Mouse (Mus musculus) heart, adult 8-10 months (tissue): Measurements from ENCODE around the gene Arhgap44. TPM values are rescaled to one million over a fixed set of nuclear protein-coding genes. Genes with fewer than 3 reads are reported as not detected.

Source experiments
- DNase-seq: peaks from one replicate; pipeline ENCODE4 v3.0.0; 2022; ENCODE audit warnings: low spot score
- total RNA-seq, 4 experiments: library from RNA; stranded (reverse); gene quantifications; 2 replicates each; pipeline ENCODE4 v1.2.4; 2022

Gene Arhgap44
- total RNA-seq = 10 to 100 TPM; 24.4 to 26.0 (median 25.2) TPM

DNA sequence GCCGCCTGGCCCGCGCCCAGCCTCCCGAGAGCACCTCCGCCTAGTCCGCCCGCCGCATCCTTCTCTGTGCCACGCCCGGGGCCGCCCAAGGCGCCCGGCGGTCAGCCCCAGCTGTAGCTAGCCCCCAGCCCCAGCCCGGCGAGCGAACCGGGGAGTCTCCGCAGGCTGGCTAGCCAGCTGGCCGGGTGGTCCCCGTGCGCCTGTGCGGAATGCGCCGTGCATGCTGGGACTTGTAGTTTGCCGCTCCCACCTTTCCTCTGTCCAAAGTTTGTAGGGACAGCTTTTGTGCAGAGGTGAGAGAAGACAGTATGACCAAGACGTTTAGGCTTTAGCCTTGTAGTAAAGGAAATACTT lies at the start of gene Arhgap44:
Gene Arhgap44 (minus strand): TSS at position 195 of the 354 bp plus-strand sequence.
- DNase-seq = peak; percentile 42

DNA sequence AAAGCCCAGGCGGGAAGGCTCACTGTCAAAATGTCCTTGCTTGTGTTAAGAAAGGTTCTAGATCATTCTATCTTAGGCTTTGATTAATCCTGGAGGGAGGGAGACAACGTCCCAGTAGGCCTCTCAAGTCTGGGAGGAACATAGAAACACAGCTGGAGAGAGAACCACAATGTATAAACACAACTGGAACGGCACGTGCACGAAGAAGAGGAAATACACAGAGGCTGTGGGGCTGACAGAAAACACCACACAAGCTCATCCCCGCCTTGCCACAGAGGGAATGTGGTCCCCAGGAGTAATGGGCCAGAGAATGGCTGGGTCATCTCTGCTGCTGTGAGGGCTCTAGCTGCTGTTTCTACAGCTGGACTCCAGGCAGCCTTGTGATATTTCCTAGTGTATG lies 48.9 kb upstream of the Arhgap44 start:
- DNase-seq = no peak

GRCm38 (mm10) chr11:65209441-65209840 lies 46.7 kb upstream of the Arhgap44 start:
- DNase-seq = peak; percentile 75

DNA sequence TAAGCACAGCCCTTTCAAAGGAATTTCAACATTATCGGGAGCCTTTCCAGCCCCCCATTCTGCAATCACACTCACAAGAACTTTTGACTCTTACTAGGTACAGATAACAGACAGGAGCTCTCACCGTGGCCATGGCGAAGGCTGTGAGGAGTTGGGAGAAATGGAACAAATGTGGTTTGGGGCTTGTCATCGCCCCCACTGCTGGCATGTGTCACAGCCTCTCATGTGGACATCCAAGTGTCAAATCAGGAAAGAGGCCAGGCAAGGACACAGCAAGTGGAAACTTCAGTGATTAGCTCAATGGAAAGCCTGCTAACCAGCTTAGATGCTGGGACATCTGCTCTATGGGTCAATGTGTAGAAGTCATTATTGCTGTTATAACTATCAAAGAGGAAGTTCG lies 42.5 kb upstream of the Arhgap44 start:
- DNase-seq = peak; percentile 69

- DNase-seq = no peak
Observed at GRCm38 (mm10) chr11:65204651-65205050, 41.9 kb upstream of the Arhgap44 start.

- no peak for DNase-seq
Observed at GRCm38 (mm10) chr11:65203020-65203419, 40.3 kb upstream of the Arhgap44 start.

- DNase-seq = no peak
Observed at GRCm38 (mm10) chr11:65202236-65202635, 39.5 kb upstream of the Arhgap44 start.

GRCm38 (mm10) chr11:65198026-65198425 lies 35.3 kb upstream of the Arhgap44 start:
- no peak for DNase-seq

DNA sequence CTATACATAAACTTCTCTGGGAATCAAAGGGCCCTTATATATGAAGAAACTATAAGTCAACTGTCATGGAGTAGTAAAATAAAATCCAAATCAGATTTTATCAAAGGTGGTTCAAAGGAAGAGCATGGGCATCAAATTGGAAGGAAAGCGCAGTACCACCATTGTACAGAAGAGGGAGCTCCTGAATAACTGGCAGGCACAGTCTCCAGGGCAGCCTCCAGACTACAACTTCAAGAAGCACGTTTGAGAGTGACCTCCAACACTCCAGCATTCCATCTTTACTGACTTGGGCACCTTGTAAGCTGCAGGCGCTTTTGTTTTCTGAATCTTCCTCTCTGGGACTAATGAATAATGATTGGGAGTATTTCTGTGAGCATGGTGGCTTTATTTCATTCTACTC lies 34.5 kb upstream of the Arhgap44 start:
- peak; percentile 58 for DNase-seq

GRCm38 (mm10) chr11:65186974-65187373 lies 24.2 kb upstream of the Arhgap44 start:
- DNase-seq = no peak

DNA sequence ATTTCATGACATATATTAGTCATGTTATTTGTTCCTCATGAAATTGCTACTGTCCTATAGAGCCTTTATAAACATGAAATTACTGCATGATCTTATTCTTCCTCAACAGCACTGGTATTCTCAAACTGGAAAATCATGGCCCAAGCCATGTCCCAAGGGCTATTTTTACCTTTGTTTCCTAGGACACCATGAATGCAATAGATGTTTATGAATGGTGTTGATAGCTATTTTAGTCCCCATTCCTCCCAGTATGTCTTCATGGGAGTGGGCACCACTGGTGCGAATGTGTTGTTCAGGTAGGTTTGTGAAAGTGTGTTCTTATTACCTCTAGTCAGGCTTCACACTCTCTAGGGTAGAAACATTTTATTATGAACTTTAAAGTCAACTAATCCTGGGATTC lies 22.4 kb upstream of the Arhgap44 start:
- DNase-seq = no peak

DNA sequence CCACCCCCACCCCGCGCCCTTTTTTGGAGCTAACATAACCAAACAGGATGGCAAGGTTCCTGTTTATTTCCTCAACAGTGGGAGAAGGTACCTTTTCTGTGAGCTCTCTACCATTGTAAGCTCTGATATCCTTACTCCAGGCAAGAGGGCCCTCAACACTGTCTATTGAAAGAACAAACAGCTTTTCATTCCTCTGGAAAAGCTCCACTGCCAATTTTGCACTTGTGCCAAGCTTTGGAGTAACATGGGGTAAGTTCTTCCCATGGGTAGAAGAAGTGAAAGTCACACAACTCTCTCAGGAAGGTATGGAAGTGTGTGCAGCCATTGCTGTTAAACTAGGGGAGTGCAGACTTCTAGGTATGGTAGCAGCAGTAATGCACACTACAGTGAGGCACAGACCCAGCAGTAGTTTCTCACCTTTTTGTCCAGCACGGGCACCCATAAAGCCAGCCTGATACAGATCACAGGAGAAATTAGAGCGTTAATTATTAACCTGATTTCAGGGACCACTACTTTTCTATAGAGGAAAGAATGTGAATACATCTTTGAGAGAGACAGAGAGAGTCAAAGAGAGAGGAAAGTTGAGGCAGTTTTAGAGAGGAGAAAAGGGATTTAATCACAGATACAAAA lies 7.5 kb upstream of the Arhgap44 start:
- no peak for DNase-seq

DNA sequence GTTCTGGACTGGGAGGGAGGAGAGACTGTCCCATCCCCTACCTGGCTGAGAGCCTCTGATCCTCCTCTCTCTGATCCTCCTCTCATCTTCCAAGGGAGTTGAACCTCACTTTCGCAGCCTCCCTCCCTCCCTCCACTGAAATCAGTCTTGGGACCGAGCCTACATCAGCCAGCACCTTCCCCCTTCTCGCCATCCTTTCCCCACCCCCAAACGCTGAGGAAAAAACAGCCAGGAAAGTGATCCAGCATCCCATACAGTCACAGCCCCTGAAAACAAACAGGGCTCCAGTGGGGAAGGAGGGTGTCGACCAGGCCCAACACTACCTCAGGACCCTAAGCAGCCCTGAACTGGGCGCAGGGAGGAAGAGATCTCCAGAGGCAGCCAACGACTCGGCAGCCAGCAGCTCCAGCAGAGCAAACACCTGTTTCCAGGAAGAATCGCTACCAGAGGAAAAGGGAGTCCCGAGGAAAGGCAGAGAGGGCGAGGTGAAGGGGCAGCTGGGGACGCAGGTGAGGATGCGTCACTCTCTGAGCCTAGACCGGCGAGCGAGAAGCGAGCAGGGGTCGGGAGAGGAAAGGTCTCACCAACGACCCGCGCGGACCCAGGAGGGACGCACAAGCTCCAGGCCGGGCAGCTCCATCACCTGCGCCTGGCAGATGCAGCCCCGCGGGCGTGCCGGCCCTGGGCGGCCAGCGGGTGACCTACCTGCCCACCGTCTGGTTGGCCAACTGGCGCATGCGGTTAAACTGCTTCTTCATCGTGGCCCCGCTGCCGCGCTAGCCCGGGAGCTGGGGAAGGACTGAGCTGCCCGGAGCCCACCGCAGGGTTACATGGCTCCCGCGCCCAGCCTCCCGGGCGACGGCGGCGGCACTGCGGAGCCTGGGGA lies 637 bp downstream of the Arhgap44 start:
- no peak for DNase-seq

GRCm38 (mm10) chr11:65160991-65161880 lies 1.5 kb downstream of the Arhgap44 start:
- no peak for DNase-seq

DNA sequence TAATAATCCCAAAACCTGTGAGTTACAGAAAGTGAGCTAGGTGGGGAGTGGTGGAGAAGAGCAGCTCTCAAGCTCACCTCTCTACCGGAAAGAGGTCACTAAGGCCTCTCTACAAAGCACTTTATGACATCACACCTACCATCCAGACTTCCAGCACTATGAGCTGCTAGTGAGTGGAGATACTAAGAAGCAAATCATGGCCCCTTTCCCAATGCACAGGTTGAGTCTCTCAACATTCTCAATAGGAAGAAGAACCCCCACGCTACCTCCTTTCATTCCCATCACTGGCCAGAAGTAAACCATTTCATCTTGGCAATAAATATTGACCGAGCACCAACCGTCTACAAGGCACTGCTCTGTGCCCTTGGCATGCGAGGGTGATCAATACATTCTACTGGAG lies 3.0 kb downstream of the Arhgap44 start, which contains the start of gene 1700086D15Rik:
Gene 1700086D15Rik (minus strand): TSS at position 101 of the 400 bp plus-strand sequence.
- no peak for DNase-seq

DNA sequence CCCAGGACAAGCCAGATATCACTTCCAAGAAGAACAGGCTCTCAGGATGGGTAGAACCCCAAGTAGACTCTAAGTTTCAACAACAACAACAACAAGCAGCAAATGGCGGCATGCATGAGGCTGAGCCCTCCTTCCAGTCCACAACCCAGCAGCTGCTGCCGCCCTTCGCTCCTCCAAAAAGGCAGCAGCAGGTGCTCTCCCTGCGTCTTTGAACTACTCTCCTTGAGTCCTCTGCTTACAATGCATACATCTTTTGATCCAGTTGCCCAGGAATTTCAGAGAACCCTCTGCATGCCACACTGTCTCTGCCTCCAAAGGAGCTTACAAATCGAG lies 4.1 kb downstream of the Arhgap44 start:
- no peak for DNase-seq

DNA sequence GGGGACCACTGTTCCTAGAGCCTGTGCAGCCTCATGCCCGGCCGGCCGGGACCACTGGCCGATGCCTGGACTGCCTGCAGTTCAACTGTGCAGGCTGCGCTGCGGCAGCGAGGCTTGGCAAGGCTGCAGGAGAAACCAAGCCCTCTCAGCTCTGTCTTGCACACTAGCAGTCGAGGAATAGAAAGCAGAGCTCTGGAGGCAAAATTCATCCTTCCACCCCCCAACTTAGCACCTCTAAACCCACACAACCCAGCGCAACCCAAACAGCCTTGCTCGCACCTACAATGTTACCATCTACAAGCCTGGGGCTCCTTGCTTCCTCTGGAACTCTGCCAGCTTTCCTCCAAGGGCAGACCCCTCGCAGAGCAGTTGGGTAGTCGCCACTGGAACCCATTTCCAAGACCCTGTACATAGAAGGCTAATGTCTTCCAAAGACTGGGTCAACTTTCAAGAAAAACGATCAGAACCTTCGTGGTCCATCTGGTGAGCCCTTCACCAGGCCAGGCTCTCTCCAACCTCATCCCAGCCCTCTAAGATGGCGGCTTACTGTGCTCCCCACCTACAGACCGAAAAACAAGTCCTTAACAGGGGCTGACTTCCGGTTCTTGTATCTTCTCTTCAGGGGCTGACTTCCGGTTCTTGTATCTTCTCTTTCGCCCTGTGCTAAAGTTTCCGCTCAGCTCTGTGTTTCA lies 4.6 kb downstream of the Arhgap44 start:
- no peak for DNase-seq

DNA sequence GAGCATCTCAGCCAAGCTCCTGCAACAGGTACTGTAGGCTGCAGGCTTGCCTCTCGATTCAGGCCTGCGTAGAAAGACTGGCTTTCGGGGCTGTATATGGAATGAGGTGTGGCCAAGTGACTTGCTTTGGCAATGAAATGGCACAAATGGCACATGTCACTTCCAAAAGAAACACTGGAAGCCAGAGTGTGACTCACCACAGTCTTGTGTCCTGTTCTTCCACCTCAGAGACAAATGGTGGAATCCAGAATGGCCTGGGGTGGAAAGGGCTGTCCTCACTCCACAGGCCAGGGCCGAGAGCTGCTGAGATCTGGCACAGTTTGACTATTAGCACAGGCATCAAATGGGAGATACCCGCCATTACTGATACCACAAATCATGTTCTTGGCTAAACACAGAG lies 9.8 kb downstream of the Arhgap44 start:
- no peak for DNase-seq

- no peak for DNase-seq
Observed at GRCm38 (mm10) chr11:65148441-65148840, 14.3 kb downstream of the Arhgap44 start.

- no peak for DNase-seq
Observed at GRCm38 (mm10) chr11:65142838-65143417, 19.8 kb downstream of the Arhgap44 start.

DNA sequence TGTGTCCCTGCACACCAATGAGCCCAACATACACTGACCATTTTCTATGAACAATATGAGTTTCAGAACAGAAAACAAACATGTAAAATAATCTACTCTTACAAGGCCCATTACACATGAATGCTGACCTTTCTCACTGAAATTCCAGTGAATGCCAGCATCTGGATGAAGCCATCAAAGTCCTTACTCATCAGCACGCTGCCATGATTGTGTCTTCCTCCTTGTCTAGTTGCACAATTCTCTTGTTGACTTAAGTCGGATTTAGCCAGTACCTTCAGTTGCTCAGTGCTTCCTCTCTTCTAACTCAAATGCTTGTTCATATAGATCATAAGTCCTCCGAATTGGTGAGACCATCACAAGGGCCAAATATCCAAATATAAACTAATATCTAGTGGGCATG lies 23.7 kb downstream of the Arhgap44 start:
- no peak for DNase-seq
